Mouse (Mus musculus) neural tube, embryonic 10.5 days (tissue): ENCODE measurements around the gene S1pr5.
A peak's percentile ranks its signal among the peaks of the same experiment; 100 is the strongest.
"Not testable (repeated sequence)": the region's sequence is repeated elsewhere in the genome, so short reads cannot be mapped to it uniquely, and the experiment has no call there.

Experiments used
- DNase-seq: peaks from one replicate; pipeline ENCODE4 v3.0.0-alpha.2; 2017; ENCODE audit warnings: low spot score; ENCODE audit errors: extremely low spot score

The S1pr5 gene

DNA sequence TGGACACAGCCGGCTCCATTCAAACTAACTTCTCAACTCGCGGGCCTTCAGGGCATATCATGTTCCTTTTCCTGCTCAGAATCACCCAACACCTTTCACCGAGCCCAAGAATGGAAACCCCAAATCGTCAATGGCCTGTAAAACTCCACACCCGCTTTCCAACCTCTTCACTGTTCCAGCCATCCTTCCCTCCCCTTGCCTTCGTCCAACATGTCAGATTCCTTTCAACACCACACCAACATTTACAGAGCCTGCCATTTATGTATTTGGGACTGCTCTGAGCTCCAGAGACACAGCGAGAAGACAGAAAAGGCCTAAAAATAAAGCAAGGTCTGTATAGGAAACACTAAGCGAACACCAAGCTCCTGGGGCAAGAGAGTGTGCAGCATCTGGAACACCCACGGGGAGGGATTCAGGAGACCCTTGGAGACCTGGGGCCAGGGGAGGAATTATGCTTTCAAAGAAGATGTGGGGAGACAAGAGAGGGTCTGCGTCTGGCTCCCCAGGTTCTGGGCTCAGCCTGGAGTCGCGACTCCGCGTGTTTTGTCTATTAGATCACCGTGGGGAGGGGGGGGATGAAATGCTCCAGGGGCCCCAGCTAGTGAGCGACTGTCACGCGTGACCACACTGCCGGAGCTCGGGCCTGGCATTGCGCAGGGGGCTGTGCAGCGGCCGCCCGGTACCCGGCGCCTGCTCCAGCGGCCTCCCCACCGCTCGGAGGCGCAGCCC is 10.1 kb downstream of the S1pr5 start:
- peak; percentile 47 for DNase-seq

GRCm38 (mm10) chr9:21237368-21238003 is 10.8 kb downstream of the S1pr5 start:
- DNase-seq: peak; percentile 55

DNA sequence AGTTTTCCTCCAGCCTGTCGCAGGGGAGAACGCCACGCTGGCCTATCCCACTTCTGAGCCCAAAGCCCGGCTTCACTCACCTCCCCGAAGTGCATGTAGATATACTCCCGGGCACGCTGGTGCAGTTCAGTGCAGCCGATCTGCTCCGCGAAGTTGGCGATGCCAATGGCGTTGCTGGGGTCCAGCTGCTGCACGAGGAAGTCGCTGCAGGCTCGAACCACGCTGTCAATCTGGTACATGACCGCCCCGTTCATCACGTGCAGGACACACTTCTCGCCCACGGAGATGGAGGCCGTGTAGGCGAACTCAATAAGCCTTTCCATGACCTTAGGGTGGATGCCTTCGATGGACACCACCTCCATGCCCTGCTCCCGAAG is 11.3 kb downstream of the S1pr5 start:
- DNase-seq: no peak

DNA sequence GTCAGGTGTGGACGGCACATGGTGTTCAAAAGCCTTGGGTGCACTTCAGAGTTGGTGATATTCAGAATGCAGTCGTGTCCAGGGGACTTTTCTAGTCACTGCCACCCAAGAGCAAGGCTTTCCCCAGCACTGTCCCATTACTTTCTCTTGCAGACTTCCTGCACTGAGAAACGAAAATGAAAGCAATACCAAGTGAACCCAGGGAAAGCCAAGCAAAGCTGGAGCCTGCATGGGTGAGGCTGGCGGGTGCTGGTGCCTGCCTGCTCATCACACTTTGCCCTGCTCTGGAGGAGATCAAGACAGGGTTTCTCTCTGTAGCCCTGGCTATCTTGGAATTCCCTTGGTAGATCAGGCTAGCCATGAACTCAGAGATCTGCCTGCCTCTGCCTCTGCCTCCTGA is 12.9 kb downstream of the S1pr5 start:
- no peak for DNase-seq

DNA sequence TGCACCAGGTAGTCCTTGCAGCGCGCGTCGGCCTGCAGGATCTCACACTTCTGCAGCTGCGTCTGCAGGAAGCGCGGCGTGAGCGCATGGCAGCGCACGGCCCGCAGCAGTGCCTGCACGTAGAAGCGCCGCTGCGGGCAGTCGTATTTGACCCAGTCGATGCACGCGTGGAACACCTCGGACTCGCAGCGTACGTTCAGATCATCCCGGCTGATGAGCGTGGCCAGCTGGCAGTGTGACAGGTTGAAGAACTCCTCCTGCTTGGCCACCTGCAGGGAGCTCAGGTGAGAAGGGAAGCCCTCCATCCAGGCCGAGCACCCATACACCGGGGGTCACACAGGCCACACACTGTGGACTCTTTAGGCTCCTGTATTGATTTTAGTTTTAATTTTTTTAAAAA is 14.4 kb downstream of the S1pr5 start:
- no peak for DNase-seq

- no peak for DNase-seq
These were observed 14.9 kb downstream of the S1pr5 start for GRCm38 (mm10) chr9:21233366-21233765.

GRCm38 (mm10) chr9:21232867-21233266 is 15.4 kb downstream of the S1pr5 start:
- DNase-seq: no peak

- no peak for DNase-seq
These were observed 16.7 kb downstream of the S1pr5 start for GRCm38 (mm10) chr9:21231551-21231950.

- DNase-seq: no peak
These were observed 20.9 kb downstream of the S1pr5 start for GRCm38 (mm10) chr9:21227342-21227741.

- DNase-seq: no peak
These were observed 22.9 kb downstream of the S1pr5 start for GRCm38 (mm10) chr9:21225415-21225758.

DNA sequence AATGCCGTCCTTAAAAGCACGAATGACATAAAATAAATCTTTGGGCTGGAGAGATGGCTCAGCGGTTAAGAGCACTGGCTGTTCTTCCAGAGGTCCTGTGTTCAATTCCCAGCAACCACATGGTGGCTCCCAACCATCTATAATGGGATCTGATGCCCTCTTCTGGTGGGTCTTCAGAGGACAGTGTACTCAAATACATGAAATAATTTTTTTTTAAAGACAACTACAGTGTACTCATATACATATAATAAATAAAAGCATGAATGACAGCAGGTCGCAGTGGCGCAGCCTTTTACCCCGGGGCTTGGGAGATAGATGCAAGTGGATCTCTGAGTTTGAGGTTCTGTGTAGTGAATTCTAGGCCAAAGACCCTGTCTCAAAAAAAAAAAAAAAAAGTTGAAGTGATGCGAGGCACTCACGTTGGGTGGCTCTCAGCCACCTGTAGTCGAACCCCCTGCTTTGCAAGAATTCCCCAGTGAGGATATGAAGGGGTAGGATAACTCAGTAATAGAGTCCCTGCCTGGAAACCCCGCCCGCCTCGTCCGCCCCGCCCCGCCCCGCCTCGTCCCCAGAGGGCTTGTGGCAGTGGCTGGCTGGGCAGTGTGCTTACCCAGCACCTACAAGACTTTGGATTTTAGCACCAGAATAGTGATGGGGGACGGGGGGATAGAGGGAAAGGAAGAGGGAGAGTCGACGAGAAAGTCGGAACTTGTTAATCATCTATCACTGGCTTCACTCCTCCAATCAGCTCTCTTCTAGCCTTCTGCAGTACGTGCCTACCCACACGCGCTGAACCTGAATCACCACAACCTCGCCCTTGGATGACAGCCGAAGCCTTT is 23.4 kb downstream of the S1pr5 start:
- peak; percentile 59 for DNase-seq

DNA sequence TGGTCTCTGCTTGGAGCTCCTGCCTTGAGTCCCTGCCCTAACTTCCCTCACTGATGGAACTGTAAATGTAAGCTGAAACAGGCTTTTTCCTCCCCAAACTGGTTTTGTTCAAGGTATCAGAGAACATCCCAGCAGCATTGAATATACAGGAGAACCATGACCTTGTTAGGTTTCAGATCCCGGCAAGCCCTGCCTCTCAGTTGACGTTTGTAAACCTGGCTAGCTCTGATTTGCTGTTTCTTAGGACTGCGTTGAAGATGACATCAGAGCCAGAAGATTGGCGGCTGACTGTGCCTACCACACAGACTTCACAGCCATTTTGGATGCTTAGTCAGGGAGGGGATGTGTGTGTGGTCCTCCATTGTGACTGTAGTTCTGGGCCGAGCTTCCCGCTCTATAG is 24.3 kb downstream of the S1pr5 start:
- DNase-seq: no peak

DNA sequence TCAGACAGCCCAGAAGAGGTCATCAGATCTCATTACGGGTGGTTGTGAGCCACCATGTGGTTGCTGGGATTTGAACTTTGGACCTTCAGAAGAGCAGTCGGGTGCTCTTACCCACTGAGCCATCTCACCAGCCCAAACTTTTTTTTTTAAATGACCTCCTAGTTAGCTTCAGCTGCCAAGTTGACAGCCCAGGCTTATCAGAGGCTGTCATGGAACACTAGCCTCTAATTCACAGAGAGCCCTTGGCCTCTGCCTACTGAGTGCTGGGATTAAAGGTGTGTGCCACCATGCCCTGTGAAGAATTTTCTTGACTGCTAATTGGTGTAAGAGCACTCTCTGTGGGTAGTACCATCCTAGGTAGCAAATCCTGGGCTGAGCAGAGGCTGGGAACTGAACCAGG is 24.8 kb downstream of the S1pr5 start:
- not testable (repeated sequence) for DNase-seq

- DNase-seq: no peak
These were observed 26.8 kb downstream of the S1pr5 start for GRCm38 (mm10) chr9:21221383-21221929.

DNA sequence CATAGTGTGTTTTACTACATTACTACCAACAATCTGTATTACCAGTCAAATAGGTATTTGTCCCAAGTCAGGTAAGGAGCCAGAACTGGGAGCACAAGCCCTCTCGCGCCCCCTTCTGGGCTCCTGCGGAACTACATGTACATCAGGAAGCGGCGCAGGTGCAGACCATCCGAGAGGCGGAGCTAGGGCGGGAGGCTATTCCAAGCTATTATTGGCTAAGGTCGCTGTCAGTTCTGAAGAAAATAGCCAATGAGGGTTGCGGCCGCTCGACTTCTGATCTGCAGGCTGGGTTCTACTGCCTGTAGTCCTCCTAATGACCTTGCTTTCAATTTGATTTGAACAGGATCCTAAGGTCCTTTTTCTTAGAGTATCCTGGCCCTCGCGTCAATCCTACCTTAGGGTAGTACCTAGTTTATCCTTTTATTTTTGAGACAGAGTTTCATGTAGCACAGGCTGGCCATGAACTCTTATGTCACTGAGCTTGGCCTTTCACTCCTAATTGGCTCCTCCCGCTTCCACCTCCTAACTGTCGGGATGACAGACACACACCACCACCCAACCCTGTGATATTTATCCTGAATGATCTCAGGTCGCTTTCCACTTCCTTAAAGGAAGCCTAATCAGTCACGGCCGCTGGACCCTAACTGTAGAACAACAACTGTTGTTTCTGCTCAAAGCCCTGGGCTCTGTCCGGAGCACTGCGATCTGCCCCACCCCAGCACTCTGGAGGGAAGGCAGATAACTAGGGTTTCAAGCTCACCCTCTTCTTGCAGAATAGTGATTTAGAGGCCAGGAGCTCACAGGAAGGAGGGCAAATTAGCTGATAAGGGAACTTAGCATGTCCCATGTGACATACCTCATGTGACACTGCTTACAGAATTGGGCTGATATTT is 27.5 kb downstream of the S1pr5 start:
- DNase-seq: peak; percentile 91

- DNase-seq: no peak
These were observed 28.4 kb downstream of the S1pr5 start for GRCm38 (mm10) chr9:21219820-21220219.

- DNase-seq: no peak
These were observed 32.0 kb downstream of the S1pr5 start for GRCm38 (mm10) chr9:21216050-21216841.

DNA sequence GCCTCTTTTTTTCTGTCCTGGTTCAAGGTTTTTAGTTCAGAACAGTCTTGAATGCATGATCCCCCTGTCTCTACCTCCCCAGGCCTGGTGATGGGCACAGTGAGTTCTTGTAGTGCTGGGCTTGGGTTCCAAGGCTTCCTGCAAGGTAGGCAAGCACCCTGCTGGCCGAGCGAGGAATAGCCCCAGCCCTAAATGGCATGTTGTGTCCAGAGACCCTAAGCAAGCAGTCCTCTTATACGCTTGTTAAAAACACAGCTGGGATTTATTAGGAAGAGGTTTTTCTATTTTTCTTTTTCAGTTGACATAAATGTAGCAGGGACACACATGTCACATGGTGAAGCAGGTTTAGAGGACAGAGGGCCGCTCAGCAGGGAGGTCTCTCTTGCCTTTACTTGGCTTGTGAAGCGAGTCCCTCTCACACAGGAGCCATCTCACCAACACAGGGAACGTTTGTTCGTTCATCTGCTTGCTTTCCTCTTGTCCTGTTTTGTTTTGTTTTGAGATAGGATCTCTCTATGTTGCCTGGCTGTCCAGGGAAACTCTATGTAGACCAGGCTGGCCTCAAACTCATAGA is 34.5 kb downstream of the S1pr5 start:
- DNase-seq: no peak

GRCm38 (mm10) chr9:21211624-21212023 is 36.6 kb downstream of the S1pr5 start:
- DNase-seq: no peak

DNA sequence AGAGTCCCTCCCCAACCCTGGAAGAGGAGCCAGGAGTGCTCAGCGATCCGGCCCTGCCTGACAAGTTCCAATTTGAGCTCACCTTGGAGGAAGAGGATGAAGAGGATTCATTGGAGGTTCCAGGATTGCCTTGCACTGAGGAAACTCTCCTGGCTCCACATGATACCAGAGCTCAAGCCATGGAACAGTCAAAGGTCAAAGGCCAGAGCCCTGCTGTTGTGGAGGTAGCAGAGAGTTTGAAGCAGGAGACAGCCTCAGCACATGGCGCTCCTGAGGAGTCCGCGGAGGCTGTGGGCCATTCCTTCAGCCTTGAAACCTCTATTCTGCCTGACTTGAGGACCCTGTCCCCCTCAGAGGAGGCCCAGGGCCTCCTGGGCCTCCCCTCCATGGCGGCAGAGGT is 37.4 kb downstream of the S1pr5 start:
- no peak for DNase-seq
